Mouse (Mus musculus): ENCODE data around the gene Bcl2l13.

GRCm38 (mm10) chr6:120860079-120860478 lies 24.1 kb downstream of the Bcl2l13 start:
- no peak for TF ChIP-seq CTCF (IDR thresholded peaks at IDR 0.05; ENCODE audit: extremely low read depth, insufficient read depth, low read length)
- no peak for TF ChIP-seq POLR2A (IDR thresholded peaks at IDR 0.05; ENCODE audit: extremely low read depth, insufficient read depth, low read length)

Measured in cortical plate, adult 2 months (tissue).